Mouse (Mus musculus) kidney, postnatal 36 days (tissue): ENCODE measurements around the gene Slc22a4.
"Not testable (repeated sequence)": the region's sequence is repeated elsewhere in the genome, so short reads cannot be mapped to it uniquely, and the experiment has no call there.

Source experiments
- DNase-seq, 2 experiments: peaks; one replicate each; pipeline ENCODE4 v3.0.0; 2021 to 2022; ENCODE audit warnings: mixed read lengths in 2 of 2

The Slc22a4 gene

GRCm38 (mm10) chr11:54056132-54056531, 28.2 kb upstream of the Slc22a4 start:
- peak; percentile 72 to 80 for DNase-seq

- DNase-seq, result peak; percentile 65 to 76
Observed at GRCm38 (mm10) chr11:54054257-54054656, 26.4 kb upstream of the Slc22a4 start.

- no peak for DNase-seq
Observed at GRCm38 (mm10) chr11:54053090-54053489, 25.2 kb upstream of the Slc22a4 start.

- DNase-seq, result no peak
Observed at GRCm38 (mm10) chr11:54052128-54052527, 24.2 kb upstream of the Slc22a4 start.

GRCm38 (mm10) chr11:54051161-54051560, 23.3 kb upstream of the Slc22a4 start:
- DNase-seq, result peak; percentile 78 to 87

GRCm38 (mm10) chr11:54050205-54050604, 22.3 kb upstream of the Slc22a4 start:
- no peak for DNase-seq

GRCm38 (mm10) chr11:54040676-54041075, 12.8 kb upstream of the Slc22a4 start:
- DNase-seq, result no peak

GRCm38 (mm10) chr11:54032872-54033271, 5.0 kb upstream of the Slc22a4 start:
- DNase-seq, result not testable (repeated sequence)

- no peak for DNase-seq
Observed at GRCm38 (mm10) chr11:54028997-54029396, 1.1 kb upstream of the Slc22a4 start.

- peak in 1 of 2 experiments; percentile 25 for DNase-seq
Observed at GRCm38 (mm10) chr11:54027131-54028043, 503 bp downstream of the Slc22a4 start.

- no peak for DNase-seq
Observed at GRCm38 (mm10) chr11:54026491-54027041, 1.3 kb downstream of the Slc22a4 start.

GRCm38 (mm10) chr11:54021396-54022093, 6.3 kb downstream of the Slc22a4 start:
- DNase-seq, result peak; percentile 53 to 67

- no peak for DNase-seq
Observed at GRCm38 (mm10) chr11:54018893-54019732, 8.8 kb downstream of the Slc22a4 start.

- DNase-seq, result no peak
Observed at GRCm38 (mm10) chr11:54017596-54017995, 10.3 kb downstream of the Slc22a4 start.

GRCm38 (mm10) chr11:54016051-54016450, 11.8 kb downstream of the Slc22a4 start:
- DNase-seq, result peak in 1 of 2 experiments; percentile 0

GRCm38 (mm10) chr11:54012961-54013360, 14.9 kb downstream of the Slc22a4 start:
- DNase-seq, result peak; percentile 51 to 71

GRCm38 (mm10) chr11:54011255-54011654, 16.6 kb downstream of the Slc22a4 start:
- DNase-seq, result peak in 1 of 2 experiments; percentile 0

GRCm38 (mm10) chr11:54008416-54008920, 19.4 kb downstream of the Slc22a4 start:
- no peak for DNase-seq

- peak in 1 of 2 experiments; percentile 30 for DNase-seq
Observed at GRCm38 (mm10) chr11:54007717-54008116, 20.2 kb downstream of the Slc22a4 start.

GRCm38 (mm10) chr11:54006901-54007300, 21.0 kb downstream of the Slc22a4 start:
- peak; percentile 89 to 93 for DNase-seq

GRCm38 (mm10) chr11:54006362-54006761, 21.5 kb downstream of the Slc22a4 start:
- DNase-seq, result not testable (repeated sequence)

- DNase-seq, result no peak
Observed at GRCm38 (mm10) chr11:54004734-54005133, 23.2 kb downstream of the Slc22a4 start.
